Mouse (Mus musculus): ENCODE measurements around the gene Tanc1. TPM values are rescaled to one million over a fixed set of nuclear protein-coding genes. Genes with fewer than 3 reads are reported as not detected.

The Tanc1 gene
- polyA plus RNA-seq, 2 experiments = 1.1 to 1.3 TPM

GRCm38 (mm10) chr2:59637040-59637785 lies 25.4 kb downstream of the Tanc1 start:
- DNase-seq (ENCODE audit: low read depth in 3 of 3, low spot score in 3 of 3) = no peak
- no peak overlapping the region for H3K27ac ChIP-seq
- 75% methylated on average over 18 of the region's 18 CpGs for WGBS (ENCODE audit: insufficient replicate concordance)

DNA sequence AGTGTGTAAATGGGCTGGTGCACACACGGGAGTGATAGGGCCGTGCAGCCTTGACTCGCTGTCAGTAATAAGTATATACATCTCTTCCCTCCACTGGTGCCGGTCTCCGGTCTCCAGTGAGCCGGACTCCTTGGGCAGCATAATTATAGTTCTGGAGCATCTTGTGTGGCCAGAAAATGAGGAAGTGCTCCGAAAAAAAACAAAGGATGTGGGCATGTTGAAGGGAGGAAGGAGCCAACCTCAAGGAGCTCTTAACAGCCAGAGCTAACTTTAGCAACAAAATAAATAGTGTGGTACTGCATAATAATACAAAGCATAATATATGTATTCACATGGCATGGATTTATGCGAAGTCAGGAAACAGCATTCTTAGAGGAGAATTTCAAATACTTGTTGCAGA lies 30.9 kb downstream of the Tanc1 start:
- no peaks in the 10 kb centered on the region for H3K9me3 ChIP-seq (ENCODE audit: control insufficient read depth, low read length)
- TF ChIP-seq EP300 (IDR thresholded peaks at IDR 0.05; ENCODE audit: low read depth) (no peak), CTCF (IDR thresholded peaks at IDR 0.05; ENCODE audit: low read depth) (no peak)
- ATAC-seq (ENCODE audit: insufficient read depth) (no peak), DNase-seq (ENCODE audit: low read depth in 3 of 3, low spot score in 3 of 3) (no peak)
- no peaks in the 10 kb centered on the region for H3K27me3 ChIP-seq (ENCODE audit: control insufficient read depth, insufficient read depth, low read length)
- no peak overlapping the region for H3K4me3 ChIP-seq (ENCODE audit: insufficient read depth in 1 of 2, low read depth in 2 of 2, low read length in 2 of 2)
- H3K36me3 ChIP-seq (replicated peaks; ENCODE audit: control insufficient read depth, insufficient read depth, low read depth) = no peaks in the 10 kb centered on the region
- peaks cover 0 to 3% of the 10 kb centered on the region in 2 experiments; a peak in 1 of 4 replicates for H3K4me1 ChIP-seq (replicated peaks; ENCODE audit: control insufficient read depth in 2 of 2, insufficient read depth in 2 of 2, low read length in 1 of 2)
- no peak overlapping the region for H3K27ac ChIP-seq
- H3K9ac ChIP-seq (replicated peaks) = no peak overlapping the region
- no peak overlapping the region for H3K4me2 ChIP-seq (ENCODE audit: low read depth)
- 14% methylated on average over 8 of the region's 8 CpGs for WGBS (ENCODE audit: insufficient replicate concordance)

More at GRCm38 (mm10) chr2:59637040-59637785, 25.4 kb downstream of the Tanc1 start:
- Histone ChIP-seq H3K9me3 (ENCODE audit: control insufficient read depth, low read length) (no peaks in the 10 kb centered on the region), H3K4me2 (ENCODE audit: low read depth) (no peak overlapping the region), H3K9ac (replicated peaks) (no peak overlapping the region), H3K4me3 (ENCODE audit: insufficient read depth in 1 of 2, low read depth in 2 of 2, low read length in 2 of 2) (no peak overlapping the region), H3K27me3 (ENCODE audit: control insufficient read depth, insufficient read depth, low read length) (no peaks in the 10 kb centered on the region), H3K4me1 (replicated peaks; ENCODE audit: control insufficient read depth in 2 of 2, insufficient read depth in 2 of 2, low read length in 1 of 2) (no peaks in the 10 kb centered on the region), H3K36me3 (replicated peaks; ENCODE audit: control insufficient read depth, insufficient read depth, low read depth) (no peaks in the 10 kb centered on the region)
- ATAC-seq (ENCODE audit: insufficient read depth) = no peak
- no peak for TF ChIP-seq EP300 (IDR thresholded peaks at IDR 0.05; ENCODE audit: low read depth)
- TF ChIP-seq CTCF (IDR thresholded peaks at IDR 0.05; ENCODE audit: low read depth) = no peak

DNA sequence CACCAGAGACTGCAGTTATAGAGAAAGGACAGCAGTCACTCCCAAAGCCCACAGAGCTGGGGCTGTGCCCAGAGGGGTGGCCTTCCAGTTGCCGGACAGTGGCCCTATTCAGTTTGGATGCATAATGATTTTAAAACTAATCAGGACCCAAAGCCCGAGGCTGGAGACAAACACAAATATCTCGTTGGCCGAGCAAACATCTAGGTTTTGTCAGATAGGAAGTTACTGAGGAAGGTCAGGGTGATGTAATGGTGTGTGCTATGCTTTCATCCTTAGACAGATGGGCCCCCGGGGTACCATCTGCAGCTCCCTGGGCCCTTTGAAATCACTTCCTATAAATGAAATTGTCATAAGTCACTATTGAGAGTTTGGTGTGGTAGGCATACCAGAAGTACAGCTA lies 33.0 kb downstream of the Tanc1 start:
- no peak overlapping the region for H3K27ac ChIP-seq
- no peaks in the 10 kb centered on the region for H3K9me3 ChIP-seq (ENCODE audit: control insufficient read depth, low read length)

DNA sequence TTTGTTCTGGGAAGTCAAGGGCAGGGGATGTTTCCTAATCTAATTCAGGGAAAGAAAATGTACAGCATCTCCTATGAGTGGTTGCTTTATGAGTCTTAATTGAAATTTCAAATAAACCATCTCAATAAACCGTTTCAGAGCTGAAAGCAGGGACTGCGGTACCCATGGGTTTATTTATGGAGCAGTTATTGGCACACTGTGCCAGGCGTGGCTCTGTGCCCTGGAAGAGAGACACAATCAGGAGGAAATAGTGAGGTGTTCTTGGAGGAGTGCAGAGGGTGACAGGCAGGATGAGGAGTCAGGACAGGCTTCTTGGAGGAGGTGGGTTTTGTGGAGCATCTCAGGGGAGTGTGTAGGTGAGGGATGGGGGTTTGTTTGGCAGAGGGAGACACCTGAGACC lies 33.7 kb downstream of the Tanc1 start:
- no peak overlapping the region for H3K27ac ChIP-seq
- TF ChIP-seq EP300 (IDR thresholded peaks at IDR 0.05; ENCODE audit: low read depth) (no peak), CTCF (IDR thresholded peaks at IDR 0.05; ENCODE audit: low read depth) (no peak)
- H3K4me1 ChIP-seq (replicated peaks; ENCODE audit: control insufficient read depth in 2 of 2, insufficient read depth in 2 of 2, low read length in 1 of 2) = peaks cover 0 to 3% of the 10 kb centered on the region in 2 experiments; a peak in 1 of 4 replicates
- WGBS (ENCODE audit: insufficient replicate concordance) = 57% methylated on average over 3 of the region's 3 CpGs
- no peak overlapping the region for H3K9ac ChIP-seq (replicated peaks)
- H3K4me3 ChIP-seq (ENCODE audit: insufficient read depth in 1 of 2, low read depth in 2 of 2, low read length in 2 of 2) = no peak overlapping the region
- H3K4me2 ChIP-seq (ENCODE audit: low read depth) = no peak overlapping the region
- H3K9me3 ChIP-seq (ENCODE audit: control insufficient read depth, low read length) = no peaks in the 10 kb centered on the region
- no peaks in the 10 kb centered on the region for H3K27me3 ChIP-seq (ENCODE audit: control insufficient read depth, insufficient read depth, low read length)
- DNase-seq (ENCODE audit: low read depth in 3 of 3, low spot score in 3 of 3) = no peak
- no peaks in the 10 kb centered on the region for H3K36me3 ChIP-seq (replicated peaks; ENCODE audit: control insufficient read depth, insufficient read depth, low read depth)
- no peak for ATAC-seq (ENCODE audit: insufficient read depth)

More for the DNA sequence above, 33.0 kb downstream of the Tanc1 start:
- Histone ChIP-seq H3K4me2 (ENCODE audit: low read depth) (no peak overlapping the region), H3K4me1 (replicated peaks; ENCODE audit: control insufficient read depth in 2 of 2, insufficient read depth in 2 of 2, low read length in 1 of 2) (peaks cover 0 to 3% of the 10 kb centered on the region in 2 experiments; a peak in 1 of 4 replicates), H3K4me3 (ENCODE audit: insufficient read depth in 1 of 2, low read depth in 2 of 2, low read length in 2 of 2) (no peak overlapping the region), H3K36me3 (replicated peaks; ENCODE audit: control insufficient read depth, insufficient read depth, low read depth) (no peaks in the 10 kb centered on the region), H3K27me3 (ENCODE audit: control insufficient read depth, insufficient read depth, low read length) (no peaks in the 10 kb centered on the region), H3K9ac (replicated peaks) (no peak overlapping the region)
- ATAC-seq (ENCODE audit: insufficient read depth) = no peak
- WGBS (ENCODE audit: insufficient replicate concordance) = 23% methylated on average over 5 of the region's 5 CpGs
- DNase-seq (ENCODE audit: low read depth in 3 of 3, low spot score in 3 of 3) = no peak
- TF ChIP-seq EP300 (IDR thresholded peaks at IDR 0.05; ENCODE audit: low read depth) (no peak), CTCF (IDR thresholded peaks at IDR 0.05; ENCODE audit: low read depth) (no peak)

GRCm38 (mm10) chr2:59646740-59647390 lies 35.0 kb downstream of the Tanc1 start:
- no peak for DNase-seq (ENCODE audit: low read depth in 3 of 3, low spot score in 3 of 3)
- no peak overlapping the region for H3K4me2 ChIP-seq (ENCODE audit: low read depth)
- H3K4me3 ChIP-seq (ENCODE audit: insufficient read depth in 1 of 2, low read depth in 2 of 2, low read length in 2 of 2) = no peak overlapping the region
- H3K9ac ChIP-seq (replicated peaks) = no peak overlapping the region
- no peaks in the 10 kb centered on the region for H3K9me3 ChIP-seq (ENCODE audit: control insufficient read depth, low read length)
- no peak for TF ChIP-seq CTCF (IDR thresholded peaks at IDR 0.05; ENCODE audit: low read depth)
- peaks cover 0 to 3% of the 10 kb centered on the region in 2 experiments; a peak in 1 of 4 replicates for H3K4me1 ChIP-seq (replicated peaks; ENCODE audit: control insufficient read depth in 2 of 2, insufficient read depth in 2 of 2, low read length in 1 of 2)
- WGBS (ENCODE audit: insufficient replicate concordance) = 23% methylated on average over 20 of the region's 20 CpGs
- H3K27ac ChIP-seq = no peak overlapping the region
- no peaks in the 10 kb centered on the region for H3K36me3 ChIP-seq (replicated peaks; ENCODE audit: control insufficient read depth, insufficient read depth, low read depth)
- no peak for ATAC-seq (ENCODE audit: insufficient read depth)
- H3K27me3 ChIP-seq (ENCODE audit: control insufficient read depth, insufficient read depth, low read length) = no peaks in the 10 kb centered on the region
